Mouse (Mus musculus) hindbrain, embryonic 14.5 days (tissue): Measurements from ENCODE around the gene Ubqln4. TPM values are rescaled to one million over a fixed set of nuclear protein-coding genes. Genes with fewer than 3 reads are reported as not detected.

Experiments used
- ATAC-seq: fragments of 200-750 bp; cut with Nextera tagmentation; 2 replicates; pipeline ENCODE4 v1.8.0; 2017; ENCODE audit warnings: moderate number of reproducible peaks, mild to moderate bottlenecking, moderate TSS enrichment, moderate library complexity; ENCODE audit not compliant: low FRiP score
- DNase-seq: peaks from one replicate; pipeline ENCODE4 v3.0.0-alpha.2; 2015; ENCODE audit warnings: low spot score
- H3K27ac ChIP-seq: fragments of 300-500 bp; sonication (generic); 2 replicates; pipeline ENCODE4 v1.5.1; 2014; ENCODE audit warnings: mild to moderate bottlenecking, moderate library complexity
- H3K27me3 ChIP-seq: fragments of 300-500 bp; sonication (generic); 2 replicates; pipeline ENCODE4 v1.6.1; 2014; ENCODE audit warnings: mild to moderate bottlenecking, low read length, mixed read lengths; ENCODE audit not compliant: control insufficient read depth, insufficient read depth
- H3K36me3 ChIP-seq: fragments of 300-500 bp; sonication (generic); replicated peaks from 2 replicates; pipeline ENCODE4 v1.6.1; 2014; ENCODE audit not compliant: control insufficient read depth, insufficient read depth
- H3K4me1 ChIP-seq: fragments of 300-500 bp; sonication (generic); replicated peaks from 2 replicates; pipeline ENCODE4 v1.6.1; 2014; ENCODE audit warnings: antibody characterized with exemption, low read length, mixed read lengths; ENCODE audit not compliant: control insufficient read depth, insufficient read depth
- H3K4me2 ChIP-seq: fragments of 300-500 bp; sonication (generic); replicated peaks from 2 replicates; pipeline ENCODE4 v1.6.1; 2014; ENCODE audit warnings: mild to moderate bottlenecking, moderate library complexity
- H3K4me3 ChIP-seq: fragments of 300-500 bp; sonication (generic); replicated peaks from 2 replicates; pipeline ENCODE4 v1.5.1; 2014; ENCODE audit warnings: mild to moderate bottlenecking, low read length
- H3K9ac ChIP-seq: fragments of 300-500 bp; sonication (generic); 2 replicates; pipeline ENCODE4 v1.6.1; 2014
- H3K9me3 ChIP-seq: fragments of 300-500 bp; sonication (generic); 2 replicates; pipeline ENCODE4 v1.6.1; 2016; ENCODE audit warnings: low read length; ENCODE audit not compliant: control insufficient read depth
- WGBS: fragments of 180-500 bp; shearing (Covaris S2); extraction: QIAGEN DNeasy Blood & Tissue Kit; methylation state at CpG from one replicate; pipeline ENCODE4 v1.1.7; 2014; 5-methylcytosine and 5-hydroxymethylcytosine counted together
- microRNA counts: library from miRNA; unstranded; fragments of <30 nt; microRNA quantifications from one replicate; lab custom pipeline; 2016
- microRNA-seq: library from miRNA; unstranded; fragments of <30 nt; microRNA quantifications from one replicate; pipeline ENCODE4, GENCODE M21; 2016
- polyA plus RNA-seq: library from polyadenylated mRNA; unstranded; fragments of >200 nt; fragmentation: Nextera tagmentation; extraction: Ambion mirVana; gene quantifications from 2 replicates; pipeline ENCODE4 v1.2.1, GENCODE M21; 2014

Gene Ubqln4
- polyA plus RNA-seq, 1 experiment from 2014 or later, result 42.9 TPM

DNA sequence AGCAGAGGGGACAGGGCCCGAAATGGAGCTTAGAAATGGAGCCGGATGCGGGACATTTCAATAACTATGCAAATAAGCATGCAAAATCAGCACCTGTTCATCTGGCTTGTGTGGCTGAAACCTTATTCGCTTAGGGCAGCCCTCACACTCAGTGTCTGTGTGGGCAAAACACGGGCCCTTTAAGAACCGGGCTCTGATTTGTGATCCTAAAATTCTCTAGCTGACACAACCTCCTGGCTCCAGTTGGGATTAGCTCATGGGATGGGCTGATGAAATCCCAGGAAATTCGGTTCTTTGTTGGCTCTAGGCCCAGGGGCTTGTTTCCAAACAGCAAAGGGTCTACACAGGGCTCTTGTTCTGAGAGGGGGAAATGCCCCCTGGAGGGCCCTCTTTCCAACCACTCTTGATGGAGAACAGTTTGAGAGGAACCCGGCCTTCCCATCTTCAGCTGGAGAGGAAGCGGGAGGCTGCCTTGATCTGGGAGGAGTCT is 62.4 kb downstream of the Ubqln4 start:
- ATAC-seq, result no peak; the same call in 1 of the 2 replicates
- Histone ChIP-seq H3K27ac (no peak overlapping the region), H3K9ac (peak overlapping the region; percentile 1; the same call in 1 of the 2 replicates)

DNA sequence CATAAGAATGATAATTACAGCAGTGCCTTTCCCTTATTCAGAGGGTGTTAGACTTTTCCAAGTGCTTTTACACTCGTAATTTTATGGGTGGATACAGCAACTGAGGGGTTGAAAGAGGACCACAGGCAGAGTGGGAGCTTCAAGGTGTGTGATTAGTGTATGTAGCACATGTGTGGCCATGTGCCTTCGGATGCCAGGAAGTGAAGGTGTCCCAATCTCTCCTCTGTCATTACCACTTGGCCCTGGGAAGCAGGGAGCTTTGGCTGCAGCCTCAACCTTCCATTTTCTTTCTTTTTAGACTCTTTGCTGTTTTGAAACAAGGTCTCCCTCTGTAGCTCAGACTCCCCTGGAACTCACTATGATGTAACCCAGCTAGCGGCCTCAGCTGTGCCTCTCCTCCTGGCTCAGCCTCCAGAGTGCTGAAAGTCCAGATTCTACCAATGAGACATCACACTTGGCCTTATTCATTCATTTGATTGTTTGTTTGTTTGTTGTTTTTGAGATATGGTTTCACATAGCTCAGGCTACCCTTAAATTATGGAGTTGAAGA is 63.5 kb downstream of the Ubqln4 start:
- Histone ChIP-seq H3K27ac (no peak overlapping the region), H3K4me1 (peaks cover 16% of the 10 kb centered on the region), H3K4me2 (no peak overlapping the region), H3K27me3 (no peaks in the 10 kb centered on the region), H3K9ac (no peak overlapping the region), H3K4me3 (no peak overlapping the region), H3K9me3 (no peaks in the 10 kb centered on the region), H3K36me3 (no peaks in the 10 kb centered on the region)
- DNase-seq, result no peak
- 82% methylated on average over 3 of the region's 3 CpGs for WGBS
- ATAC-seq, result no peak

More for the DNA sequence above, 62.4 kb downstream of the Ubqln4 start:
- no peak for DNase-seq
- H3K4me2 ChIP-seq, result no peak overlapping the region
- H3K36me3 ChIP-seq, result no peaks in the 10 kb centered on the region
- peaks cover 16% of the 10 kb centered on the region for H3K4me1 ChIP-seq
- 39% methylated on average over 9 of the region's 9 CpGs for WGBS
- H3K27me3 ChIP-seq, result no peaks in the 10 kb centered on the region
- H3K9me3 ChIP-seq, result no peaks in the 10 kb centered on the region
- no peak overlapping the region for H3K4me3 ChIP-seq

DNA sequence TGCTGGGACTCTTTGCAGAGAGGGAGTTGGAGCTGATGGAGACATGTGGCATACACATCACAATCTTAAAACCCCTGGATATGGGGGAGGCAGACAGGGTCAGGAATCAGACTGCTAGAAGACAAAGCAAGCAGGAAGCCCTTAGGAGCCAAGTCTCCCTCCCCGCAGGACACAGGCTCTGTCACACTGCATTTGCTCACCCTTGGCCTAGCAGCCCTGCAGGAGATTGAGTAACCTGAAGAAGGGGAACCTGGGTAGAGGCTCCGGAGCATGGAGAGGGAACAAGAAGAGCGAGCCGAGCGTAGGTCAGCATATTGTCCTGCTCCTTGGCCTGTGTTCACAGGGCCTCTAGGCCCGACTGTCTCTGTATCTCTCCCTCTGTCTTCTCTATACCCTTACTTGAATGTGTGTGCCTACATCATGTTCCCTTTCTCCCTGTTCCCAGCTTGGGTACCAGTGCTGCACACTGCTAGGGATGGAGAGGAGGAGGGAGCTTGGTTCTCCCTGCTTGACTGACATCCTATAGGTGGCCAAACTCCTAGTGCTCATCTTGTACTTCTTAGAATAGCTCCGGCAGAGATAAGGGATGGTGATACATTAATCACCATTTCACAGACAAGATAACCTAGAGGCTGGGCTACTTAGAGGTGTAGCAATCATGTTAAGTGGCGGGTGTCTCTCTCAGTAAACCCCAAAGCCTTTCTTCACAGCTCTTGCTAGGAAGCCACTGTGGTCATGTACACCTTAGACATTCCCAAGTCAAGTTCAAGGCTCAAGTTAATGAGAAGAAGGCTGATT is 64.7 kb downstream of the Ubqln4 start:
- ATAC-seq (no peak), DNase-seq (no peak)
- H3K27me3 ChIP-seq, result no peaks in the 10 kb centered on the region
- no peak overlapping the region for H3K27ac ChIP-seq
- no peak overlapping the region for H3K9ac ChIP-seq
- H3K4me1 ChIP-seq, result peaks cover 16% of the 10 kb centered on the region
- H3K36me3 ChIP-seq, result no peaks in the 10 kb centered on the region
- no peak overlapping the region for H3K4me3 ChIP-seq
- no peak overlapping the region for H3K4me2 ChIP-seq
- H3K9me3 ChIP-seq, result no peaks in the 10 kb centered on the region
- 73% methylated on average over 8 of the region's 8 CpGs for WGBS

MicroRNAs encoded within 50 kb of the gene (microRNA counts, 519-probe panel; counts per million panel counts)
- not detected for microRNA mmu-miR-1905 (lab: Ali Mortazavi, UCI)

Small RNAs within 50 kb of the gene (microRNA-seq; reads per million reads assigned to microRNA genes)
- gene Mir1905, result not detected

Other genes starting within 250 kb of the Ubqln4 start
- 72.7 and 81.3 TPM in 2 replicates for gene Glmp, start 228.7 kb upstream of the Ubqln4 start, polyA plus RNA-seq
- 0.67 and 0.82 TPM in 2 replicates for gene Tmem79, start 217.6 kb upstream of the Ubqln4 start, polyA plus RNA-seq
- gene Smg5, start 217.5 kb upstream of the Ubqln4 start, polyA plus RNA-seq, result 44.2 and 47.9 TPM in 2 replicates
- 0.94 and 1.1 TPM in 2 replicates for gene Paqr6, start 189.2 kb upstream of the Ubqln4 start, polyA plus RNA-seq
- 0.20 TPM in 1 of 2 replicates, not detected in the other for gene Bglap3, start 181.0 kb upstream of the Ubqln4 start, polyA plus RNA-seq
- not detected in 2 replicates for gene Bglap2, start 175.1 kb upstream of the Ubqln4 start, polyA plus RNA-seq
- gene Bglap, start 169.3 kb upstream of the Ubqln4 start, polyA plus RNA-seq, result not detected in 2 replicates
- 26.0 and 27.4 TPM in 2 replicates for gene Pmf1, start 143.4 kb upstream of the Ubqln4 start, polyA plus RNA-seq
- 36.4 and 42.2 TPM in 2 replicates for gene Slc25a44, start 128.6 kb upstream of the Ubqln4 start, polyA plus RNA-seq
- gene Sema4a, start 92.6 kb upstream of the Ubqln4 start, polyA plus RNA-seq, result 21.5 and 22.9 TPM in 2 replicates
- gene Lmna, start 43.8 kb upstream of the Ubqln4 start, polyA plus RNA-seq, result 44.3 and 47.3 TPM in 2 replicates
- 30.8 and 31.0 TPM in 2 replicates for gene Mex3a, start 21.4 kb upstream of the Ubqln4 start, polyA plus RNA-seq
- gene Rab25, start 5.5 kb upstream of the Ubqln4 start, polyA plus RNA-seq, result 0.20 TPM in 1 of 2 replicates, not detected in the other
- 102 and 107 TPM in 2 replicates for gene Lamtor2, start 684 bp upstream of the Ubqln4 start, polyA plus RNA-seq
- gene Ssr2, start 22.1 kb downstream of the Ubqln4 start, polyA plus RNA-seq, result 117 and 129 TPM in 2 replicates
- gene Arhgef2, start 52.2 kb downstream of the Ubqln4 start, polyA plus RNA-seq, result 96.0 and 115 TPM in 2 replicates
- not detected in 2 replicates for gene Rxfp4, start 99.4 kb downstream of the Ubqln4 start, polyA plus RNA-seq
- 79.3 and 86.7 TPM in 2 replicates for gene Khdc4, start 132.0 kb downstream of the Ubqln4 start, polyA plus RNA-seq
- 66.4 and 66.6 TPM in 2 replicates for gene Rit1, start 163.1 kb downstream of the Ubqln4 start, polyA plus RNA-seq
- 207 and 233 TPM in 2 replicates for gene Syt11, start 221.4 kb downstream of the Ubqln4 start, polyA plus RNA-seq